Mouse (Mus musculus) liver, postnatal 0 days (tissue): ENCODE data around the gene Vps39. TPM values are rescaled to one million over a fixed set of nuclear protein-coding genes. Genes with fewer than 3 reads are reported as not detected.
A peak's percentile ranks its signal among the peaks of the same experiment; 100 is the strongest.

Experiments
- ATAC-seq: fragments of 200-750 bp; cut with Nextera tagmentation; 2 replicates; pipeline ENCODE4 v1.8.0; 2017; ENCODE audit warnings: mild to moderate bottlenecking, moderate library complexity
- DNase-seq: peaks from one replicate; pipeline ENCODE4 v3.0.0-alpha.2; 2016
- H3K27ac ChIP-seq: fragments of 300-500 bp; sonication (generic); 2 replicates; pipeline ENCODE4 v1.5.1; 2014; ENCODE audit warnings: antibody characterized with exemption, moderate library complexity, mild to moderate bottlenecking, low read depth
- H3K27me3 ChIP-seq: fragments of 300-500 bp; sonication (generic); 2 replicates; pipeline ENCODE4 v1.6.1; 2014; ENCODE audit warnings: low read length, control low read depth, mixed read lengths; ENCODE audit not compliant: insufficient read depth
- H3K36me3 ChIP-seq: fragments of 300-500 bp; sonication (generic); replicated peaks from 2 replicates; pipeline ENCODE4 v1.6.1; 2014; ENCODE audit warnings: mild to moderate bottlenecking, control low read depth, low read length, moderate library complexity, mixed read lengths; ENCODE audit not compliant: insufficient read depth
- H3K4me1 ChIP-seq: fragments of 300-500 bp; sonication (generic); 2 replicates; pipeline ENCODE4 v1.6.1; 2014; ENCODE audit warnings: antibody characterized with exemption, mild to moderate bottlenecking, control low read depth; ENCODE audit not compliant: insufficient read depth
- H3K4me2 ChIP-seq: fragments of 300-500 bp; sonication (generic); 2 replicates; pipeline ENCODE4 v1.6.1; 2014; ENCODE audit warnings: low read depth, mild to moderate bottlenecking, low read length, moderate library complexity, mixed read lengths
- H3K4me3 ChIP-seq: fragments of 300-500 bp; sonication (generic); 2 replicates; pipeline ENCODE4 v1.5.1; 2014; ENCODE audit warnings: low read depth, low read length
- H3K9ac ChIP-seq: fragments of 300-500 bp; sonication (generic); replicated peaks from 2 replicates; pipeline ENCODE4 v1.6.1; 2014; ENCODE audit warnings: mild to moderate bottlenecking, moderate library complexity
- H3K9me3 ChIP-seq: fragments of 300-500 bp; sonication (generic); 2 replicates; pipeline ENCODE4 v1.6.1; 2016; ENCODE audit warnings: mild to moderate bottlenecking, control low read depth, low read length, mixed read lengths
- CTCF ChIP-seq: sonication (generic); IDR thresholded peaks from 2 replicates; pipeline ENCODE4 v1.5.1; 2016; ENCODE audit warnings: antibody characterized with exemption, low read depth
- EP300 ChIP-seq: IDR thresholded peaks from 2 replicates; pipeline ENCODE4 v1.6.1; 2016; ENCODE audit warnings: antibody characterized with exemption, low read depth, mild to moderate bottlenecking
- WGBS: fragments of 180-500 bp; shearing (Covaris S2); extraction: QIAGEN DNeasy Blood & Tissue Kit; methylation state at CpG from one replicate; pipeline ENCODE4 v1.1.7; 2014; ENCODE audit not compliant: insufficient replicate concordance; 5-methylcytosine and 5-hydroxymethylcytosine counted together
- polyA plus RNA-seq: library from polyadenylated mRNA; unstranded; fragments of >200 nt; fragmentation: Nextera tagmentation; extraction: Ambion mirVana; gene quantifications from 2 replicates; pipeline ENCODE4 v1.2.1, GENCODE M21; 2015

Gene Vps39
- polyA plus RNA-seq = 5.6 and 5.9 TPM in 2 replicates

GRCm38 (mm10) chr2:120352682-120353646 is at the start of gene Vps39:
Gene Vps39 (minus strand): TSS chr2:120353137.
- Histone ChIP-seq H3K27ac (peak within 1 kb of the TSS; percentile 70), H3K4me2 (peak within 1 kb of the TSS; percentile 79), H3K9ac (peak within 1 kb of the TSS; percentile 86), H3K4me1 (peaks cover 12% of the 10 kb centered on the region), H3K27me3 (no peaks in the 10 kb centered on the region), H3K36me3 (peaks cover 24% of the 10 kb centered on the region), H3K9me3 (no peaks in the 10 kb centered on the region), H3K4me3 (peak within 1 kb of the TSS; percentile 91)
- ATAC-seq = peak; percentile 93
- peak; percentile 93 for DNase-seq
- TF ChIP-seq EP300 (no peak), CTCF (0 out of 2 replicates have a peak, but pooled peaks have one; percentile 12)
- 9% methylated on average over 44 of the region's 44 CpGs for WGBS

- TF ChIP-seq CTCF (no peak), EP300 (no peak)
- no peak overlapping the region for H3K27ac ChIP-seq
- H3K9me3 ChIP-seq = no peaks in the 10 kb centered on the region
- no peak for DNase-seq
- peaks cover 12% of the 10 kb centered on the region for H3K4me1 ChIP-seq
- peaks cover 40% of the 10 kb centered on the region for H3K36me3 ChIP-seq
- no peak overlapping the region for H3K9ac ChIP-seq
- no peak for ATAC-seq
- no peaks in the 10 kb centered on the region for H3K27me3 ChIP-seq
- H3K4me2 ChIP-seq = no peak overlapping the region
- H3K4me3 ChIP-seq = no peak overlapping the region
- WGBS = 100% methylated on average over 1 of the region's 1 CpGs
Measured at GRCm38 (mm10) chr2:120397951-120398350, 45.0 kb upstream of the Vps39 start.

GRCm38 (mm10) chr2:120392406-120392805 is 39.5 kb upstream of the Vps39 start:
- H3K27ac ChIP-seq = no peak overlapping the region
- H3K4me2 ChIP-seq = no peak overlapping the region
- H3K9ac ChIP-seq = no peak overlapping the region
- peaks cover 64% of the 10 kb centered on the region for H3K36me3 ChIP-seq
- no peak for TF ChIP-seq EP300
- TF ChIP-seq CTCF = peak; percentile 21; the same call in 1 of the 2 replicates
- DNase-seq (no peak), ATAC-seq (no peak)
- no peaks in the 10 kb centered on the region for H3K27me3 ChIP-seq
- H3K4me3 ChIP-seq = no peak overlapping the region
- H3K4me1 ChIP-seq = no peaks in the 10 kb centered on the region
- H3K9me3 ChIP-seq = no peaks in the 10 kb centered on the region

- H3K4me1 ChIP-seq = no peaks in the 10 kb centered on the region
- TF ChIP-seq CTCF = no peak
- TF ChIP-seq EP300 = no peak
- no peak for ATAC-seq
- no peaks in the 10 kb centered on the region for H3K9me3 ChIP-seq
- 84% methylated on average over 1 of the region's 1 CpGs for WGBS
- no peak overlapping the region for H3K9ac ChIP-seq
- no peak for DNase-seq
- H3K36me3 ChIP-seq = peaks cover 54% of the 10 kb centered on the region
- H3K27ac ChIP-seq = no peak overlapping the region
- no peaks in the 10 kb centered on the region for H3K27me3 ChIP-seq
- no peak overlapping the region for H3K4me3 ChIP-seq
- H3K4me2 ChIP-seq = no peak overlapping the region
Measured at GRCm38 (mm10) chr2:120390934-120391333, 38.0 kb upstream of the Vps39 start.

GRCm38 (mm10) chr2:120389376-120389775 is 36.4 kb upstream of the Vps39 start:
- DNase-seq = no peak
- 81% methylated on average over 3 of the region's 3 CpGs for WGBS
- TF ChIP-seq EP300 = no peak
- no peak for TF ChIP-seq CTCF

GRCm38 (mm10) chr2:120387291-120387690 is 34.4 kb upstream of the Vps39 start:
- 89% methylated on average over 1 of the region's 1 CpGs for WGBS
- Histone ChIP-seq H3K4me2 (no peak overlapping the region), H3K9ac (no peak overlapping the region), H3K4me3 (no peak overlapping the region), H3K9me3 (no peaks in the 10 kb centered on the region), H3K27ac (no peak overlapping the region), H3K4me1 (no peaks in the 10 kb centered on the region), H3K36me3 (peaks cover 53% of the 10 kb centered on the region), H3K27me3 (no peaks in the 10 kb centered on the region)
- no peak for DNase-seq
- ATAC-seq = no peak
- TF ChIP-seq CTCF = no peak
- TF ChIP-seq EP300 = no peak

More at GRCm38 (mm10) chr2:120389376-120389775, 36.4 kb upstream of the Vps39 start:
- Histone ChIP-seq H3K4me2 (no peak overlapping the region), H3K9me3 (no peaks in the 10 kb centered on the region), H3K36me3 (peaks cover 57% of the 10 kb centered on the region), H3K4me1 (no peaks in the 10 kb centered on the region), H3K4me3 (no peak overlapping the region), H3K9ac (no peak overlapping the region), H3K27me3 (no peaks in the 10 kb centered on the region), H3K27ac (no peak overlapping the region)
- ATAC-seq = no peak
